Mouse (Mus musculus): ENCODE results near the gene Togaram2.

- TF ChIP-seq GATA1 (IDR thresholded peaks at IDR 0.05; ENCODE audit: borderline replicate concordance, low read length) (no peak), FLI1 (IDR thresholded peaks at IDR 0.05; ENCODE audit: low read length) (no peak)
Measured at GRCm38 (mm10) chr17:71730655-71731054, 57.6 kb downstream of the Togaram2 start.

Data from megakaryocyte, embryonic 14.5 days (primary cell).